Mouse (Mus musculus): ENCODE results near the gene Catsper3.

Catsper3 gene

GRCm38 (mm10) chr13:55784268-55784667, at the start of gene Catsper3:
TSS of gene Catsper3 (plus strand) at chr13:55784568.
- no peak for DNase-seq

- DNase-seq, result no peak
These were observed 46.5 kb upstream of the Catsper3 start for GRCm38 (mm10) chr13:55737885-55738284.

GRCm38 (mm10) chr13:55742306-55742705, 42.1 kb upstream of the Catsper3 start:
- DNase-seq, result no peak

GRCm38 (mm10) chr13:55754380-55754779, 30.0 kb upstream of the Catsper3 start:
- no peak for DNase-seq

- DNase-seq, result no peak
These were observed 27.6 kb upstream of the Catsper3 start for GRCm38 (mm10) chr13:55756789-55757188.

GRCm38 (mm10) chr13:55757645-55758044, 26.7 kb upstream of the Catsper3 start:
- no peak for DNase-seq

- no peak for DNase-seq
These were observed 23.8 kb upstream of the Catsper3 start for GRCm38 (mm10) chr13:55760576-55760975.

GRCm38 (mm10) chr13:55761486-55761885, 22.9 kb upstream of the Catsper3 start:
- DNase-seq, result no peak

- DNase-seq, result no peak
These were observed 10.0 kb upstream of the Catsper3 start for GRCm38 (mm10) chr13:55774352-55774751.

- no peak for DNase-seq
These were observed 9.3 kb upstream of the Catsper3 start for GRCm38 (mm10) chr13:55775056-55775455.

- no peak for DNase-seq
These were observed 1.8 kb downstream of the Catsper3 start for GRCm38 (mm10) chr13:55786120-55786519.

GRCm38 (mm10) chr13:55801246-55801645, 16.9 kb downstream of the Catsper3 start:
- no peak for DNase-seq

- DNase-seq, result no peak
These were observed 19.6 kb downstream of the Catsper3 start for GRCm38 (mm10) chr13:55803973-55804372.

- no peak for DNase-seq
These were observed 24.8 kb downstream of the Catsper3 start for GRCm38 (mm10) chr13:55809041-55809623.

- DNase-seq, result no peak
These were observed 25.3 kb downstream of the Catsper3 start for GRCm38 (mm10) chr13:55809707-55810106.

GRCm38 (mm10) chr13:55810947-55811346, 26.6 kb downstream of the Catsper3 start:
- peak; percentile 19 for DNase-seq

GRCm38 (mm10) chr13:55813490-55814016, 29.2 kb downstream of the Catsper3 start:
- DNase-seq, result no peak

- DNase-seq, result no peak
These were observed 30.5 kb downstream of the Catsper3 start for GRCm38 (mm10) chr13:55814834-55815233.

GRCm38 (mm10) chr13:55822499-55822898, 38.1 kb downstream of the Catsper3 start:
- DNase-seq, result no peak

- DNase-seq, result no peak
These were observed 40.0 kb downstream of the Catsper3 start for GRCm38 (mm10) chr13:55824151-55824945.

- DNase-seq, result no peak
These were observed 40.9 kb downstream of the Catsper3 start for GRCm38 (mm10) chr13:55825245-55825681.

GRCm38 (mm10) chr13:55826008-55826671, 41.8 kb downstream of the Catsper3 start:
- no peak for DNase-seq
